Mouse (Mus musculus) CD8-positive naive resting alpha-beta T cell, adult 57 days (primary cell): Measurements from ENCODE around the gene Klhl31. TPM values are rescaled to one million over a fixed set of nuclear protein-coding genes. Genes with fewer than 3 reads are reported as not detected.

Experiments
- total RNA-seq: library from RNA; stranded (reverse); gene quantifications from one replicate; pipeline ENCODE4 v1.2.4, GENCODE M21; 2023

Klhl31 gene
- not detected for total RNA-seq

DNA sequence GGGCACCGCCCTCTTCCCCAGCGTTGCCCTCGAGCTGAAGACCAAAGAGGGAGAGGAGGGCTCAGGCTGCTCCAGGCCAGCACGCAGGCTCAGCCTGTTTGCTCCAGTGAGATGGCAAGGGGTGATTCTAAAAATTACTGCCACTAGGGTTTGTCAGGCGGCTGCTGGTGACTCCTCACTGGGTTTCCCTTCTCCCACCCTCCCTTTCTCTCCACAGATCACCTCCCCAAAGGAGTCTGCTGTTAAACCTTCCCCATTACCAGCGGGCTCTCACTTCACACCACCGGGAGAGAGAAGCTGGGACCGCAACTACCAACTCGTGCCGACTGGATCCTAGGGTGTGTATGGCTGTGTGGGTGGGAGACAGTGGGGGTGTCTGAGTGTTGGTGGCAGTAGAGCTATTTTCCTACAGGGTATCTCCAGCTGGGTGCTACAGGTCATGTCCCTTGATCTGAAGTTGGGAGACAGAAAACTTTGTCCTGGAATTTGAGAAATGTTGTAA is at the start of gene Klhl31:
Gene Klhl31 (plus strand): TSS at position 51 of the 502 bp plus-strand sequence.

Other genes starting within 250 kb of the Klhl31 start
- 15.6 TPM for gene Lrrc1, start 91.6 kb upstream of the Klhl31 start, total RNA-seq
- 32.2 TPM for gene Gclc, start 118.0 kb downstream of the Klhl31 start, total RNA-seq